Mouse (Mus musculus) erythroblast, embryonic 14.5 days (primary cell): ENCODE data around the gene Cnrip1. TPM values are rescaled to one million over a fixed set of nuclear protein-coding genes. Genes with fewer than 3 reads are reported as not detected.
"Not testable (repeated sequence)": the region's sequence is repeated elsewhere in the genome, so short reads cannot be mapped to it uniquely, and the experiment has no call there.

Source experiments
- H3K27me3 ChIP-seq: 2 replicates; pipeline ENCODE4 v1.6.1; 2012; ENCODE audit warnings: inconsistent platforms; ENCODE audit not compliant: control insufficient read depth
- H3K36me3 ChIP-seq: 2 replicates; pipeline ENCODE4 v1.6.1; 2012; ENCODE audit warnings: mild to moderate bottlenecking, inconsistent platforms; ENCODE audit not compliant: control insufficient read depth
- H3K4me1 ChIP-seq: 2 replicates; pipeline ENCODE4 v1.6.1; 2012; ENCODE audit warnings: inconsistent platforms; ENCODE audit not compliant: control insufficient read depth
- H3K4me3 ChIP-seq: replicated peaks from 2 replicates; pipeline ENCODE3; 2012; ENCODE audit warnings: moderate library complexity, mild to moderate bottlenecking, inconsistent platforms
- H3K9me3 ChIP-seq: 2 replicates; pipeline ENCODE4 v1.6.1; 2012; ENCODE audit warnings: low read length, inconsistent platforms, mixed read lengths; ENCODE audit not compliant: control insufficient read depth
- GATA1 ChIP-seq: IDR thresholded peaks from 2 replicates; pipeline ENCODE4 v1.6.1; 2012; ENCODE audit warnings: low read length, inconsistent platforms, mixed read lengths
- TAL1 ChIP-seq: IDR thresholded peaks from 3 replicates; pipeline ENCODE4 v1.6.1; 2012; ENCODE audit warnings: low read length, inconsistent platforms, mixed read lengths
- polyA plus RNA-seq: library from polyadenylated mRNA; stranded (reverse); fragments of >175 nt; gene quantifications from 2 replicates; pipeline ENCODE4 v1.2.3, GENCODE M21; 2012

The Cnrip1 gene
- not detected in 2 replicates for polyA plus RNA-seq

- Histone ChIP-seq H3K4me1 (no peaks in the 10 kb centered on the region; the same call in 1 of the 2 replicates), H3K4me3 (peak within 1 kb of the TSS; percentile 27), H3K36me3 (no peaks in the 10 kb centered on the region), H3K9me3 (no peaks in the 10 kb centered on the region), H3K27me3 (peaks cover 15% of the 10 kb centered on the region)
- TF ChIP-seq TAL1 (no peak), GATA1 (no peak)
These were observed at the start of gene Cnrip1, which contains the start of gene Plek for GRCm38 (mm10) chr11:17051545-17052475. Cnrip1 (plus strand) TSS chr11:17051586. Plek (minus strand) TSS chr11:17052381.

- no peaks in the 10 kb centered on the region for H3K27me3 ChIP-seq
- TF ChIP-seq GATA1: no peak
- no peak for TF ChIP-seq TAL1
- H3K9me3 ChIP-seq: no peaks in the 10 kb centered on the region
- H3K4me3 ChIP-seq: no peak overlapping the region
- H3K36me3 ChIP-seq: no peaks in the 10 kb centered on the region
- H3K4me1 ChIP-seq: no peaks in the 10 kb centered on the region
These were observed 48.5 kb upstream of the Cnrip1 start for GRCm38 (mm10) chr11:17002739-17003373.

GRCm38 (mm10) chr11:17003757-17004156, 47.6 kb upstream of the Cnrip1 start:
- H3K4me1 ChIP-seq: no peaks in the 10 kb centered on the region

GRCm38 (mm10) chr11:17004899-17005846, 46.2 kb upstream of the Cnrip1 start:
- Histone ChIP-seq H3K9me3 (no peaks in the 10 kb centered on the region), H3K4me1 (no peaks in the 10 kb centered on the region), H3K27me3 (no peaks in the 10 kb centered on the region), H3K36me3 (no peaks in the 10 kb centered on the region), H3K4me3 (no peak overlapping the region)
- no peak for TF ChIP-seq TAL1
- TF ChIP-seq GATA1: no peak

More at GRCm38 (mm10) chr11:17003757-17004156, 47.6 kb upstream of the Cnrip1 start:
- TF ChIP-seq GATA1 (no peak), TAL1 (no peak)
- Histone ChIP-seq H3K27me3 (no peaks in the 10 kb centered on the region), H3K4me3 (no peak overlapping the region), H3K9me3 (no peaks in the 10 kb centered on the region), H3K36me3 (no peaks in the 10 kb centered on the region)

GRCm38 (mm10) chr11:17006526-17006925, 44.9 kb upstream of the Cnrip1 start:
- not testable (repeated sequence) for H3K36me3 ChIP-seq, H3K27me3 ChIP-seq, H3K4me3 ChIP-seq, H3K4me1 ChIP-seq, H3K9me3 ChIP-seq

GRCm38 (mm10) chr11:17007517-17008173, 43.7 kb upstream of the Cnrip1 start:
- no peak overlapping the region for H3K4me3 ChIP-seq
- TF ChIP-seq GATA1 (no peak), TAL1 (no peak)
- no peaks in the 10 kb centered on the region for H3K4me1 ChIP-seq
- H3K9me3 ChIP-seq: no peaks in the 10 kb centered on the region
- no peaks in the 10 kb centered on the region for H3K36me3 ChIP-seq
- no peaks in the 10 kb centered on the region for H3K27me3 ChIP-seq

- no peaks in the 10 kb centered on the region for H3K27me3 ChIP-seq
- TF ChIP-seq TAL1 (no peak), GATA1 (no peak)
- H3K36me3 ChIP-seq: no peaks in the 10 kb centered on the region
- H3K9me3 ChIP-seq: no peaks in the 10 kb centered on the region
- H3K4me1 ChIP-seq: no peaks in the 10 kb centered on the region
- H3K4me3 ChIP-seq: no peak overlapping the region
These were observed 42.9 kb upstream of the Cnrip1 start for GRCm38 (mm10) chr11:17008498-17008941.

GRCm38 (mm10) chr11:17012948-17013347, 38.4 kb upstream of the Cnrip1 start:
- no peaks in the 10 kb centered on the region for H3K27me3 ChIP-seq
- H3K36me3 ChIP-seq: no peaks in the 10 kb centered on the region
- TF ChIP-seq TAL1: no peak
- no peak for TF ChIP-seq GATA1
- no peaks in the 10 kb centered on the region for H3K9me3 ChIP-seq
- H3K4me1 ChIP-seq: no peaks in the 10 kb centered on the region
- H3K4me3 ChIP-seq: no peak overlapping the region
